Mouse (Mus musculus): ENCODE measurements around the gene Gm11172. TPM values are rescaled to one million over a fixed set of nuclear protein-coding genes. Genes with fewer than 3 reads are reported as not detected.

Gm11172 gene
- polyA plus RNA-seq, 1 experiment = not detected

- no peak for TF ChIP-seq CTCF (IDR thresholded peaks at IDR 0.05; ENCODE audit: borderline replicate concordance, insufficient read depth, low read length)
- no peak for TF ChIP-seq POLR2A (IDR thresholded peaks at IDR 0.05; ENCODE audit: low read depth, low read length)
- Histone ChIP-seq H3K4me3 (ENCODE audit: insufficient read depth, low read length) (no peak overlapping the region), H3K27ac (ENCODE audit: insufficient read depth, low read length) (no peak overlapping the region), H3K4me1 (ENCODE audit: control insufficient read depth, insufficient read depth, low read length) (peaks cover 4% of the 10 kb centered on the region; the same call in 1 of the 2 replicates)
Observed at GRCm38 (mm10) chr16:10861408-10861807, 48.7 kb downstream of the Gm11172 start.

Other genes starting within 250 kb of the Gm11172 start
- 3.7 and 7.3 TPM in 2 replicates for gene Socs1, start 27.4 kb upstream of the Gm11172 start, polyA plus RNA-seq (2011; ENCODE audit: insufficient read length, low read depth, missing spikeins)
- not detected in 2 replicates for gene Tnp2, start 24.3 kb upstream of the Gm11172 start, polyA plus RNA-seq (2011; ENCODE audit: insufficient read length, low read depth, missing spikeins)
- not detected in 2 replicates for gene Prm3, start 22.0 kb upstream of the Gm11172 start, polyA plus RNA-seq (2011; ENCODE audit: insufficient read length, low read depth, missing spikeins)
- not detected in 2 replicates for gene Prm2, start 16.8 kb upstream of the Gm11172 start, polyA plus RNA-seq (2011; ENCODE audit: insufficient read length, low read depth, missing spikeins)
- not detected in 2 replicates for gene Prm1, start 7.1 kb upstream of the Gm11172 start, polyA plus RNA-seq (2011; ENCODE audit: insufficient read length, low read depth, missing spikeins)
- gene Rmi2, start 22.1 kb downstream of the Gm11172 start, polyA plus RNA-seq (2011; ENCODE audit: insufficient read length, low read depth, missing spikeins) = 1.1 and 1.9 TPM in 2 replicates
- gene Snn, start 248.0 kb downstream of the Gm11172 start, polyA plus RNA-seq (2011; ENCODE audit: insufficient read length, low read depth, missing spikeins) = 25.5 and 28.0 TPM in 2 replicates